Mouse (Mus musculus) brown adipose tissue, adult 24 weeks (tissue): ENCODE results near the gene Myo19. TPM values are rescaled to one million over a fixed set of nuclear protein-coding genes. Genes with fewer than 3 reads are reported as not detected.

Source experiments
- H3K27ac ChIP-seq: fragments of 200-500 bp; replicated peaks from 2 replicates; pipeline ENCODE4 v1.5.1; 2012; ENCODE audit warnings: low read depth, mild to moderate bottlenecking, low read length
- H3K4me1 ChIP-seq: fragments of 200-500 bp; 2 replicates; pipeline ENCODE4 v1.6.1; 2012; ENCODE audit warnings: low read length, mixed read lengths; ENCODE audit not compliant: control insufficient read depth, insufficient read depth, insufficient read length
- H3K4me3 ChIP-seq: fragments of 200-500 bp; 2 replicates; pipeline ENCODE4 v1.5.1; 2012; ENCODE audit warnings: low read depth, mild to moderate bottlenecking, low read length, moderate library complexity; ENCODE audit not compliant: insufficient read depth
- polyA plus RNA-seq: library from polyadenylated mRNA; stranded (reverse); fragments of >200 nt; gene quantifications from 2 replicates; pipeline ENCODE4 v1.2.4, GENCODE M21; 2012; ENCODE audit not compliant: missing spikeins, insufficient read depth, insufficient read length

The Myo19 gene
- polyA plus RNA-seq, 1 experiment: 3.6 TPM

GRCm38 (mm10) chr11:84914673-84915072, 34.7 kb downstream of the Myo19 start:
- no peak overlapping the region for H3K27ac ChIP-seq
- H3K4me3 ChIP-seq: no peak overlapping the region
- peaks cover 2% of the 10 kb centered on the region; the same call in 1 of the 2 replicates for H3K4me1 ChIP-seq

GRCm38 (mm10) chr11:84916053-84916702, 36.2 kb downstream of the Myo19 start, which contains the start of gene Znhit3:
TSS of gene Znhit3 (minus strand) at chr11:84916366.
- peak within 1 kb of the TSS; percentile 96 for H3K4me3 ChIP-seq
- no peak within 1 kb of the TSS for H3K27ac ChIP-seq

GRCm38 (mm10) chr11:84916703-84917300, 36.9 kb downstream of the Myo19 start:
- H3K4me1 ChIP-seq: peaks cover 2% of the 10 kb centered on the region; the same call in 1 of the 2 replicates
- no peak overlapping the region for H3K27ac ChIP-seq
- peak overlapping the region; percentile 96 for H3K4me3 ChIP-seq

More at GRCm38 (mm10) chr11:84916053-84916702, 36.2 kb downstream of the Myo19 start, which contains the start of gene Znhit3:
- H3K4me1 ChIP-seq: peaks cover 2% of the 10 kb centered on the region; the same call in 1 of the 2 replicates

- Histone ChIP-seq H3K4me1 (peaks cover 2% of the 10 kb centered on the region; the same call in 1 of the 2 replicates), H3K27ac (no peak overlapping the region), H3K4me3 (no peak overlapping the region)
Observed at GRCm38 (mm10) chr11:84918425-84918824, 38.5 kb downstream of the Myo19 start.

GRCm38 (mm10) chr11:84919276-84919675, 39.3 kb downstream of the Myo19 start:
- Histone ChIP-seq H3K4me3 (no peak overlapping the region), H3K4me1 (peaks cover 2% of the 10 kb centered on the region; the same call in 1 of the 2 replicates), H3K27ac (no peak overlapping the region)

- Histone ChIP-seq H3K4me3 (no peak overlapping the region), H3K4me1 (peaks cover 2% of the 10 kb centered on the region; the same call in 1 of the 2 replicates), H3K27ac (no peak overlapping the region)
Observed at GRCm38 (mm10) chr11:84919951-84920350, 40.0 kb downstream of the Myo19 start.

- no peak overlapping the region for H3K27ac ChIP-seq
- H3K4me3 ChIP-seq: no peak overlapping the region
- no peaks in the 10 kb centered on the region for H3K4me1 ChIP-seq
Observed at GRCm38 (mm10) chr11:84920981-84921380, 41.0 kb downstream of the Myo19 start.

- no peaks in the 10 kb centered on the region for H3K4me1 ChIP-seq
- H3K27ac ChIP-seq: no peak overlapping the region
Observed at GRCm38 (mm10) chr11:84932261-84932660, 52.3 kb downstream of the Myo19 start.

GRCm38 (mm10) chr11:84939508-84940053, 59.6 kb downstream of the Myo19 start:
- Histone ChIP-seq H3K4me1 (peaks cover 2% of the 10 kb centered on the region; the same call in 1 of the 2 replicates), H3K27ac (no peak overlapping the region), H3K4me3 (no peak overlapping the region)

More at GRCm38 (mm10) chr11:84932261-84932660, 52.3 kb downstream of the Myo19 start:
- H3K4me3 ChIP-seq: no peak overlapping the region

- H3K27ac ChIP-seq: no peak overlapping the region
- peaks cover 2% of the 10 kb centered on the region; the same call in 1 of the 2 replicates for H3K4me1 ChIP-seq
- H3K4me3 ChIP-seq: no peak overlapping the region
Observed at GRCm38 (mm10) chr11:84940140-84940539, 60.2 kb downstream of the Myo19 start.

- Histone ChIP-seq H3K4me3 (no peak overlapping the region), H3K4me1 (peaks cover 2% of the 10 kb centered on the region; the same call in 1 of the 2 replicates), H3K27ac (no peak overlapping the region)
Observed at GRCm38 (mm10) chr11:84943948-84944347, 64.0 kb downstream of the Myo19 start.

GRCm38 (mm10) chr11:84944639-84945435, 64.9 kb downstream of the Myo19 start:
- Histone ChIP-seq H3K27ac (no peak overlapping the region), H3K4me3 (no peak overlapping the region), H3K4me1 (peaks cover 2% of the 10 kb centered on the region; the same call in 1 of the 2 replicates)

- Histone ChIP-seq H3K4me1 (peaks cover 2% of the 10 kb centered on the region; the same call in 1 of the 2 replicates), H3K27ac (no peak overlapping the region), H3K4me3 (no peak overlapping the region)
Observed at GRCm38 (mm10) chr11:84945841-84946240, 65.9 kb downstream of the Myo19 start.

GRCm38 (mm10) chr11:84947206-84947605, 67.3 kb downstream of the Myo19 start:
- no peak overlapping the region for H3K27ac ChIP-seq
- no peak overlapping the region for H3K4me3 ChIP-seq
- H3K4me1 ChIP-seq: peaks cover 2% of the 10 kb centered on the region; the same call in 1 of the 2 replicates

GRCm38 (mm10) chr11:84948114-84948513, 68.2 kb downstream of the Myo19 start:
- Histone ChIP-seq H3K27ac (no peak overlapping the region), H3K4me3 (no peak overlapping the region), H3K4me1 (peaks cover 2% of the 10 kb centered on the region; the same call in 1 of the 2 replicates)
